Mouse (Mus musculus) testis, adult 2 months (tissue): ENCODE data around the gene Ccdc33.

Source experiments
- CTCF ChIP-seq: fragments of 200-500 bp; IDR thresholded peaks from 2 replicates; pipeline ENCODE4 v1.5.1; 2012; ENCODE audit warnings: low read depth, mild to moderate bottlenecking, inconsistent platforms, low read length, moderate library complexity; ENCODE audit not compliant: control insufficient read depth, insufficient read depth, insufficient replicate concordance
- POLR2A ChIP-seq: fragments of 200-500 bp; IDR thresholded peaks from 2 replicates; pipeline ENCODE4 v1.6.1; 2012; ENCODE audit warnings: low read depth, mild to moderate bottlenecking, inconsistent platforms, low read length, moderate library complexity; ENCODE audit not compliant: control insufficient read depth

DNA sequence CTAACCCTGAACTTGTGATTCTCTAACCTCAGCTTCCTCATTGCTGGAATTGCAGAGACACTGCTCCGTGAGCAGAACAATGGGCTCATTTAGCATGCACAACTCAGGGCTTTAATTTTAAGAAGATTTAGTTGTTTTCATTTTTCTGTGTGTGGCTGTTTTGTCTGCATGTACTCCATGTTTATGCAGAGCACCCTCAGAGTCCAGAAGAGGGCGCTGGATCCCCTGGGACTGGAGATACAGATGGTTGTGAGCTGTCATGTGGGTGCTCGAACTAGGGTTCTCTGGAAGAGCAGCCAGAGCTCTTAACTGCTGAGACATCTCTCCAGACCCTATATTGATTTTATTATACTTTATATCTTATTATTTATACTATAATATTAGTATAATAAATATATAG lies 109.0 kb downstream of the Ccdc33 start:
- TF ChIP-seq POLR2A = no peak
- no peak for TF ChIP-seq CTCF
